Mouse (Mus musculus) cerebellum, adult 18-20 months (tissue): ENCODE data around the gene Thap4.

Experiments used
- DNase-seq, 2 experiments: peaks; one replicate each; pipeline ENCODE4 v3.0.0; 2021

Thap4 gene

DNA sequence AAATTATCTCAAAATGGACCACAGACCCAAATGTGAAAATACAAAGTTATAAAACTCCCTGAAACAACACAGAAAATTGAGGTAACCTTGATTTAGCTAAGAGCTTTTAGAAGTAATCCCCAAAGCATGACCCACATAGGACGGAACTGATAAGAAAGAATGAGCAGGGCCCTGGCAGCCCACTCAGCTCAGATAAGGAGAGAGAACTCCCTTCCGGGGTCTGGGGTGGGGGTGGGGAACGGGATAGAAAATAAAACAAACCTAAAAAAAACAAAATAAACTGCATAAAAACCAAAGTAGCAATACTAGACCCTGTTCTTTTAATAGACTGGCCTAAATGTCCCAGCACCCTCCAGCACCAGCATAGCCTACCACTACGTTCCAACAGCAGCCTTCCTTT, 12.7 kb downstream of the Thap4 start:
- DNase-seq: no peak

DNA sequence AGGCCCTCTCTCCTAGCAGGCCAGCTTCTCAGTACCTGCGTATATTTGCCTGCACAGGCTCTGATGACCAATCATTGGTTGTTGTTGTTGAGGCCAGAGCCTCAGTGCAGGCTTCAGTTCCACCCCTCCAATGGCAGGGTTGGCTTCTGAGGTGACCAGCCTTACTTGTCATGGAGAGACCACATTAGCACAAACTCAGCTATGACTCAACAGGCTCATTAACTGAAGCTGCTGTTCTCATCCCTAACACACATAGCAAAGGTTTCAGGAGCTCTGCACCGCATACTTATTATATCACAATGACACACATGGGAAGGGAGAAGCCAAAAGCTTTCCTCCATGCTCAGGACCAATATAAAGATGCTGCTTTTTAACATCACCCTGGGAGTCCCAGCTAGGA, 14.0 kb downstream of the Thap4 start:
- no peak for DNase-seq

DNA sequence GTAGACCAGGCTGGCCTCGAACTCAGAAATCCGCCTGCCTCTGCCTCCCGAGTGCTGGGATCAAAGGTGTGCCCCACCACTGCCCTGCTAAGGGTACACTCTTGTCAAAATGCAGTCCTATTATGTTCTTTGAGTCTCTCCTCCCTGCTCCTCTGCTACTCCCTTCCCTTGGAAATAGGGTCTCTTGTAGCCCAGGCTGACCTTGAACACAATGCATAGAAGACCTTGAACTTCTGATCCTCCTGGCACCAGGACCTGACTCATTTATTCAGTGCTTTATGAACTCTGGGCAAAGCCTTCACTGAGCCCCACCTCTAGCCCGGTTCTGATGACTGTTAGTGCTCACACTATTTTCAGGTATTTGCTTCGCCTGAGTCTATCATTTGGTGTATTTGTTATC, 17.0 kb downstream of the Thap4 start:
- DNase-seq: no peak

DNA sequence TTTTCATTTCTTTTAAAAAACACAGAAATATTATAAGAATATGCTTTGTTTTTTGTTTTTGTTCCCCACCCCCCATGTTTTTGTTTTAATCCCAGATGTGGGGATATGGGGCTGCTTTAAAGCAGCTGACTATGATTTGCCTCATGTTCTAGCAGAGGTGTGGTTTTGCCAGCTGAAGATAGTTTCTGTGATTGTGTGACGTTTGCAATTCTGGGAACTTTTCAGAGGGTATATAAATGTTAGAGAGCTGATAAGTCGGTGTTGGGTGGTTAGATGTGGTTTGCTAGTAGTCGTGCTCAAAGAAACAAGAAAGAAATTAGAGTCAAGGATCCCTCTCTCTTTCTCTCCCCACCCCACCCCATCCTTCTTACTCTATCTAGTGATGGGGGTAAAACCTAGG, 18.8 kb downstream of the Thap4 start:
- no peak for DNase-seq

DNA sequence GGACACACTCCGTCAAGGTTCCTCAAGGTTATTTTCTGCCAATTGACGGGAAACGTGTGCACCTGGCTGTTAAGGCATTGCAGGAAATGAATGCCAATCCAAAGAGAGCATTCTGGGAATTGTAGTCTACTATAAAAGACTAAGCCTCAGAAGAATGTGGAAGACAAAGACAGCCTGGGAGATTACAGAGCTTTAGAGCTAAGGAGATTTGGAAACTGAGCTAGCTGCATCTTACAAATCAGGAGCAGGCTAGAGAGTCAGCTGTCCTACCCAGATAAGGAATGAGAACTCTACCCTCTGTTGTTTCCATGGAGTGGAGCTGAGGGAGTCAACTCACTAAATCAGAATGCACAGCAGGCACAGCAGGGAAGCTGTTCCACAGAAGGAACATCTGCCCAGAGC, 22.8 kb downstream of the Thap4 start:
- peak; percentile 26 to 35 for DNase-seq

DNA sequence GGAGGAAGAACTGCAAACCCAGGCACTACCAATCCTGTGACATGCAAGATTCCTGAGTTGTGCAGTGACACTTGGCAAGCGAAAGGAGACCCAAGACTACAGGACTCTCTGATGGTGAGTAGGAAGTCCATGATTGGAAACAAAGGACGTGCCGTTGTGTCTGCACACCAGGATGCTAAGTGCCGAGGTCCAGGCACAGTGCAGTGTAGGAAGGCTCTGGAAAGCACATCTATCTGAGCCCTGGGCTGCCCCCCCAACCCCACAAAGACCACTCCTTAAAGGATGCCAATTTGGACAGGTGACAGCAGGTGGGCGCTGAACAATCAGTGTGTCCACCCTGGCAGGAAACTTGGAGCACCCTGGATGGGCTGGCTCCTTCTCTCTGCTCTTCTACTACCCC, 23.6 kb downstream of the Thap4 start:
- DNase-seq: peak in 1 of 2 experiments; percentile 27

DNA sequence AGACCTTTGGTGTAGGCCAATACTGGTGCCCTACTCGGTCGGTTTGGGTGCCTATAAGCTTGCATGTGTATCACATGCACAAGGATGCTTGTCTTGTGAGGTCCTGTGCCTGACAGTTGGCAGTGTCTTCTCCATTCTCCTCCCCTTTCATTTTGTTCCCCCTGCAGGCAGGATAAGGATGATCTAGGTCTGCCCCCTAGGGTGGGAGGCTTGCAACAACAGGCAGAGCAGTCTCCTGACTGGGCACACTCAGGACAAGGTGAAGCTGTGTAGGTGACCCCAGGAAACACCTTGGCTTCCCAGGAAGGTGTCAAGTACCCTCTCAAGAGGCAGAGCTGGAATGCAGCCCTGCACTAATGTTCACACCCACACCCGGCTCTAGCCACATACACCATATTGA, 27.7 kb downstream of the Thap4 start:
- DNase-seq: peak; percentile 36 to 49

DNA sequence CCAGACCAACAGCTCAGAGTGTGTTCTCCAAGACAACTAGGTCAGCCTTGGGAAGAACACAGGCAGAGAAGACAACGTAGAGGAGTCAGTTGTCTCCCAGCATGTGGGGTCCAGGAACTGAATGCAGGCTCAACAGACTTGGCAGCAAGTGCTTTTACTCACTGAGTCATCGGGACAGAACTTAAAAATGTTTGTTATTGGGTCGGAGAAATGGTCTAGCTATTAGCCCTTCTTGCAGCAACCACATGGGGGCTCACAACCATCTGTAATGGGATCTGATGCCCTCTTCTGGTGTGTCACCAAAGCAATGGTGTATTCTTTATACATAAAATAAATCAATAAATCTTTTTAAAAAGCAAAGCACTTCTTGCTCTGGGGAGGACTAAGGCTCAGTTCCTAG, 28.5 kb downstream of the Thap4 start:
- no peak for DNase-seq

DNA sequence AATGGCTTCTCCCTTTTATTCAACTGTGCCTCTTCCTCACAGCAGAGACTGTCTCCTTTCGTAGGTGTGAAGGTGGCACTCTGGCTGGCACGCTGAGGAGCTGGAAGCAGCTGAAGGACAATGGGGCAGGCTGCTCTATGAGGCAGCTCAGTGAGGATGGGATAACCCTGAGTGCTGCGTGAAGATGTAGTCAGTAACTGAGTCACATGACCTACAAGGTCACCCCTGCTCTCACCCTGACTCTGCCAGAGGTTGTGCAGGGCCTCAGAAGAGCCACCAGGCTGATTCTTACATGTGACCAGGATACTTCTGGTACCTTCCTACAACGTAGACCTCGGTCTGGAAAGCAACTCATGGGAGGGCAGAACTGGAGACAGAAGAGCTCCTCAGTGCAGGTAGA, 29.0 kb downstream of the Thap4 start:
- DNase-seq: no peak

DNA sequence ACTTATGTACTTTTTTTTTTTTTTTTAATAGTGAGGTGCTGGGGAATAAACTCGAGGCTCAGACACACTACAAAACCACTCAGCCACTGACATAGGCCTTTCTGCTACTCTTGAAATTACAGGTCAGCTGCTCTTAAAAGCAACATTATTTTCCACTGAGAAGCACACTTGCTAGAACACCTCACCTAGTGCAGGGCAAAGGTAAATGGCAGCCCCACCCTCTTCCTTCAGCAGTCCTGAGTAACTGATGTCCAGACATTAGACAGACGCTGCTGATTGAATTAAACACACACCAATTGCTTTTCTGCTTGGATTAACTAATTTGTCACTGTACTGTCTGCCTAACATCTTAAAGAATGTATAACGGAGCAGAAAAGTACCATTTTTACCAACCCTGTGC, 30.0 kb downstream of the Thap4 start:
- no peak for DNase-seq

DNA sequence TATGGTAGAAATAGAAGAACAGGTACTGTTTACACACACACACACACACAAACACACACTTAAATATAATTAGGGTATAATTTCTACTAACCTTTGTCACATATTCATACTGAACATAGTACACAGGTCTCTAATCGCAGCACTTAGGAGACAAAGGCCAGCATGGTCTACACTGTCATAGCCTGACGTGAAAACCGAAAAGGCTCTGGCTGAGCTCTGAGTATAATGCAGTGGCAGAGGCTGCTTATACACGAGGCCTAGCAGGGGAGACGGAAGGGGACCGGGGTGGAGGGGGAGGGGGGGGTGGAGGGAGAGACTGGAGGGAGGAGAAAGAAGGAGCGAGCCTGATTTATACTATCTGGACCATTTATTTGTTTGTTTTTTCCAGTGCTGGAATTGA, 33.1 kb downstream of the Thap4 start:
- DNase-seq: no peak

DNA sequence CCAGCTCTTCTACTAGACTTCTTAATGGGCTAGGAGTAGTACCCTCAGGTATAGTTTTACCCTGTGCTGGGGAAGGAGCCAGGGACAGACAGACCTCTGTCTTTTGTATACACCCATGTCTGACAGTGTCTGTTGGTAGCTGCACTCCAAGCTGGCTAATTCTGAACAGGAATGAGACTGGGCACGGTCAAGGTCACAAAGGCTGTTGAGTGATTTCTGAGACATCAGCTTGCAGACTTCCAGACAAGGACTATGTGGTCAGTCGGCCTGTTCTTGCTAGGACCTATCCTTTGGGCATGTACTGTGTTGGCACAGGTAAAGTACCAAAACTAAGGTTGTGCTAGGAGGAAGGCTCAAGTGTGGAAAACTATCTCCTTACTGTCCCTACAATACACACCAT, 38.5 kb downstream of the Thap4 start:
- DNase-seq: no peak

DNA sequence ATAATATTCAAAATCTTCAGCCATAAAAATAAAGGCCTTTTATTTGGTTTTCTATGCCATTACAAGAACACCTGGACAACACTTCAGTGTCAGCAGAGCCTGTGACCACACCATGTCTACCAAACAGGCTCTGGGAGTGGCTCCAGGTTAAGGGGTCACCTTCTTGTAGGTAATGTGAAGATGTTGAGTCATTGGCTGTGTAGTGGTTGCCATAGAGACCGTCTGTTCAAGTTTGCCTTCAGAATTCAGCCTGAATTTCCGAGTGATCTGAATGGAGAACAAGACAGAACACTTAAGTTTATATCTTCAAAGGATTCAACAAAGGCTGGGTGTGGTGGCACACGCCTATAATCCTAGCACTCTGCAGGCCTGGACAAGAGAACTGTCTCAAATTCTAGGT, 49.3 kb downstream of the Thap4 start:
- DNase-seq: no peak

DNA sequence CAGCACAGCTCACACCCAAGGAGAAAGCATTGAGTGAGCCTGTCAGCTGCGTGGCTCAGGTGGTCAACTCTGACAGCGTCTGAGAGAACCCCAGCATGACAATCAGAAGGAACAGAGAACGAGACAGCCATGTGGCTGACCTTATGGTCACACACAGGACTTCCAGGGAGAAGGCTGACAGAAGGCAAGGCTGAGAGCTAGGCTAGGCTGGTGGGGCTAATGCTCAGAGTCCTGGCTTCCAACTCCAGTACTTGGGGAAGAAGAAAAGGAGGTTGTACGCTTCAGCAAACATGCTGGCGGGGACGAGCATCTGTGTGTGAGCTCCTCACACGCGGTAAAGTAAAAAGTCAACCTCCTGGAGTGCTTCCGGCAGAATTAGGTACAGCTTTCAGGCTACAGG, 50.3 kb downstream of the Thap4 start:
- DNase-seq: no peak

DNA sequence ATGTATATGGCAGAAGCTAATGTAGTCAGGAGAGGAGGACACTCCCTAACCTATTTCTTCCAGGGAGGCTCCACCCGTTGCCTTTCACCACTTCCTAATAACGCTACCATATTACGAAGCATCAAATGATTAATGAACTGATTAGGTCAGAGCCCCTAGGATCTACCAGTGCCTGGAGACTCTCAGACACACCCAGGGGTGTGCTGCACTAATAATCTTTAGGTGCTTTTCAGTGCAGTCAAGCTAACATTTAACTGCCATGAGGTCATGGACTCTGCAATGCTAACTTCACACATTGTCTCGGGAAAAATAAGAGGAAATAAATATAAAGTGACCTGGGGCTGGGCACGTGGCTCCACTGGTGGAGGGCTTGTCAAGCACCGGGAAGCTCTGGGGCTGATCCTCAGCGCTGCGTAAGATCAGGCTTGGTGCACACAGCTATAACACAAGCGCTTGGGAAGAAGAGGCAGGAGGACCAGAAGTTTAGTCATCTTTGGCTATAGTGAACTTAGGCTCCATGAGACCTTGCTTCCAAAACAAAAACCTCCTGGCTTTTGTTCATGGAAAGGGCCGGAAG, 51.1 kb downstream of the Thap4 start:
- no peak for DNase-seq

DNA sequence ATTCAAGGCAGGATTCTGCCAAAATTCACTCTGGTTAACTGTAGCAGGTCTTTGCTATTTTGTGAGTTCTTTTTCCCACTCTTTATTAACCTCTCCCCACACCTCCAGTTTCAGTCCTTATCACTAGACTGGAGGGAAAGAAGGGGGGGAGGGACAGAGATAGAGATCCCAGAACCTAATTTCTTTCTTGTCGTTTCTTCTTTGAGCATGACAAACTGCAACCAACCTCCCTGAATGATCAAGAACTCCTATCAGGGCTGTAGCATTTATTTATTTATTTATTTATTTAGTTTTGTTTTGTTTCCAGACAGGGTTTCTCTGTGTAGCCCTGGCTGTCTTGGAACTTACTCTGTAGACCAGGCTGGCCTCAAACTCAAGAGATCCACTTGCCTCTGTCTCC, 52.6 kb downstream of the Thap4 start:
- DNase-seq: no peak

DNA sequence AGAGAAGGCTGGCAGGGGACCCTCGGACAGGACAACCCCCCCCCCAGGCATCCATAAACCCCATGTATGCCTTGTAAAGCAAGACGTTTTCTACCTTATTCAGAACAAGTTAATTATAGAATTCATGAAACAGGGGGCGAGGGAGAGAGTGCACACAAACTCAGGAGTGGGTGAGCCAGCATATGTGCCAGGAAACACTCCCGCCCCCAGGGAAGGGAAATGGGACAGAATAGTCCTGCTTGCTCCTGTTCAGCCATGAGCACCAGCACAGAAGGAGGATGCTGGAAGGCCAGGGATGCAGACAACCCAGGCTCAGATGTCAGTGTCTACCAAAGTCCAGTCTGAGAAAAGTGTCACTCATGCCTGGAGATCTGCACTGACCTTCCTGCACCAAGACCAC, 55.5 kb downstream of the Thap4 start:
- DNase-seq: no peak

DNA sequence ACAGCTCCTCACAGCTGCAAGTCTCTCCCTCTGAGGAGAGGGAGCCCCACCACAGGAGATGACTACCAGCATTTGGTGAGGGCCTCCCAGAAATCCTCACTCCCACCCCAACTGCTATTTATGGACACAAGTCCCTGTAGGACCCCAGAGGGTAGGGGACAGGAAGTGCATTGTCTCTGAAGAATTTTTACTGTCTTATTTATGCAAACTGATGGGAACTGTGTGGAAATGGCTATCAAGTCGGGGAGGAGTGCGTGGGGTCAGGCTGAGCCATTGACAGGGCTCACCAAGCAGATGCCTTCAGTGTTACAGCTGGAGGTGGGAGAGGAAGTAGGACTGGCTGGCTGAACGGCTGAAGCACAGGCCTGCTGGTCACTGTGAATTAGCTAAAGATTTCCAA, 57.3 kb downstream of the Thap4 start:
- DNase-seq: no peak

DNA sequence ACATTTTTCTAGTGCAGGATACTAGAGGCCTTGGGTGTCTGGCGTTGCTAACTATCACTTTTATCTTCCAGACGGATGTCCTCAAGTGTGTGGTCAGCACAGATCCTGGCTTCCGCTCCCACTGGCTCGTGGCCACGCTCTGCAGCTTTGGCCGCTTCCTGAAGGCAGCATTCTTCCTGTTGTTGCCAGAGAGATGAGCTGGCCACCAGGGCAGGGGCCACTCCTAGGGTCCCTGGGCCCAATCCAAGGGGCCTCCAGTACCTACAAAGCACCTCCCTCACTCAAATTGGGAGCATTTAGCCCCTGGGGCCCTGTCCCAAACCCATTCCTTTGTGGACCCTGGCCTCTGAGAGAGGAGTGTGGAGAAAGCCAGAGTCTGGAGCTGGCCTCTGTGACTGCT, 59.7 kb downstream of the Thap4 start:
- DNase-seq: peak; percentile 29 to 41

DNA sequence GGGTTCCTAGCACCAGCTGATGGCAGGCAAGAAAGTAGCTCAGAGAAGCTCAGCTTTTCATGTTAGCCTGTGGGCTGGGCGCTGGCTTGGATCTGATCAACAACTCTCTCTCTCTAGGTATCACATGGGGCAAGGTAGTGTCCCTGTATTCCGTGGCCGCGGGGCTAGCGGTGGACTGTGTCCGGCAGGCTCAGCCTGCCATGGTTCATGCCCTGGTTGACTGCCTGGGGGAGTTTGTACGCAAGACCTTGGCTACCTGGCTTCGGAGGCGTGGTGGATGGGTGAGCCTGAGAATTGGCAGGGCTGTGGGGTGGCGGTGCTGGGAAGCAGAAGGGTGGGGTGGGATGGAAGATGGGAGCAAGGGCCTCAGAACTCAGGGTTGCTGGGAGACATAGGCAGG, 60.7 kb downstream of the Thap4 start:
- no peak for DNase-seq

DNA sequence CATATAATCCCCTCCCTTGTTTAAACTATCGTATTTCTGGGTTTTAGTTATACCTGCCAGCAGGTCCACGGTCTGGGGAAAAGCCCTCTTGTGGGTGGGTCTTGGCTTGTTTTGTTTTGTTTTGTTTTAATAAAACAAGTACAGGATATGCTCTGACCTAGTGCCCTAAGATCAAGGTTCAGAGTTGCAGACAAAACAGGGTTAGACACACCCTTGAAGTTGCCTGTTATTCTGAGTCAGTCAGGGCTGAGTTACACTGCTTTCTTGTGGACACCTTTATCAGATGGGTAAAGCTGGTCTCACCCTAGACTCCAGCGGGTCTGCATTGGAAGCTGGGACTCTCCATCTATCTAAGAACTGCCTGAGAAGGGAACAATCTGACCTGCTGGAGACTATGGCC, 61.2 kb downstream of the Thap4 start:
- DNase-seq: no peak

DNA sequence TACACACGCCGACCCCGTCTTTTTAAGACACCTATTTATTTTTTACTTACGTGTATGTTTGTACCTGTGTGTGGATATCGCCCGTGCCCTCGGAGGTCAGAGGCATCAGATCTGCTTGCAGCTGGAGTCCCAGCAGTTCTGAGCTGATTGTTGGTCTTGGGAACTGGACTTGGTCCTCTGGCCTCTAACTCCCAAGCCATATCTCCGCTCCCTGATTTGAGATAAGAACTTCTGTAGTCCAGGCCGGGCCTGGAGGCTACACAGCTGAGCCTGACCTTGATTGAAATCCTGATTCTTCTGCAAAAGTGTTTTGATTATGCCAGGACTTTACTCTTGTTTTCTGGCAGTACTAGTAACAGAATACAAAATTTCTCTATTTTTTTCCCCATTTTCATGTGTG, 61.9 kb downstream of the Thap4 start:
- DNase-seq: no peak

DNA sequence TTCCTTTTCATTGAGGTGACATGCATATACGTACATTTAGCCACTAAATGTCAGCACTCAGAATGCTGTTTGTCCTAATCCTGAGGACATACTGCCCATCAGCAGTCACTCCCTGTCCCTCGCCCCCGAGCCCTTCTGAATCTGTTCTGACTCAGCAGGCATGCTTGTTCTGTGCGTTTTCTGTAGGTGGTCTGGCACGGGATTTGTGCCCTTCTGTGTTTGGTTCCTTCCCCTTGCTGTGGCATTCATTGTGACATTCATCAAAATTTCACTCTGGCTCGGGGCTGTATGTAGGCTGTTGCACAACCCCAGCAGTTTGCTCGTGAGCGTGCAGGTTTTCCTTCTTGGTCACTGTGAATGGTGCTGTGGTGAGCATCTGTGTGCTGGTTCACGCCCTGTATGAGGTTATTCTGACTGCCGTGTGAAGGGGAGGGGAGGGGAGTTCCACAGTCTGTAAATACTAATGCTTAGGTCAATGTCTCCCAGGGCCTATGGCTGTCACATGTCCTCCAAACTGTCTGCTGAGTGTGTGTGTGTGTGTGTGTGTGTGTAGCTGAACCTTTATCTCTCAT, 62.8 kb downstream of the Thap4 start:
- DNase-seq: no peak

DNA sequence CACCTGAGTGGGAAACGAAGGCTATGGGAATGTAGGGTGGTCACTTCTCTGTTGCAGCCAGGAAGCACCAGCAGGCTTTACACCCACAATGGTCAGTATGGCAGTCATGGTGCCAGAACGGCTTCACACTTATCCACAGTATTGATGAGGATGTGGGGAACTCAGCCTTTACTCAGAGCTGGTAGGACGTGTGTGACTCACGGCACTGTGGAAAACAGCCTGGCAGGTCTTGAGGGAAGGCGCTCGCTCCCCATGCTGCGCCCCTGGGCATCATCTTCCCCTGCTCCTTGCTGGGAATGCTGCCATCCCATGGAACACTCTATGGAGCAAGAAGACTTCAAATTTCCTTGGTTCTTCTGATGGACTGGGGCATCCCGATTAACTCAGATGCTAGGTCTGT, 63.6 kb downstream of the Thap4 start:
- DNase-seq: no peak

DNA sequence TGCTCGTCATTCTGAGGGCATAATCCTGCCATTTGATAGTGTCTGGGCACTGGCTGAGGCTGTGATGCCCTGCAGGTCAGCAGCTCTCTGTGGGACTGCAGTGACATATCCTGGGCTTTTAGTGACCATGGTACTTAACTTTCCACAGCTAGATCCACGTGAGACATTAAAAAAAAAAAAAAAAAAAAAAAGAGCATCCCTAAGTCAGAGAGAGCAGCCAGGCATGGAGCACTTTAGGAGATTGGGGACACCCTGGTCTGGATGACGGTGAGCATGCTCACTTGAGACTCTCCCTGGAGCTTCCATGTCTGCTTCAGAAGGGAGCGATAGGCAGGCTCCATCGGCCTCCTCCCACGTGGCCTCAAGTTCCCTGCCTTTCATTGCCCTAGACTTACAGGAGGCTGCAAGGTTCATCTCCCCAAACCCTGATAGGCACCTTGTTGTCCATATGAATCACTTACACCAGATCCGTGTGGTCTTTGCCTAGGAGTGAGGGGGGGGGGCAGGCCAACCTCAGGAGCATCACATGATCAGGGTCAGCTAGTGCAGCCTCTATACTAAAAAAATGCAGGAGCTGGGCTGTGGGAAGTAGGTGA, 64.7 kb downstream of the Thap4 start:
- DNase-seq: no peak
